Mouse (Mus musculus): ENCODE results near the gene Lef1. TPM values are rescaled to one million over a fixed set of nuclear protein-coding genes. Genes with fewer than 3 reads are reported as not detected.

Gene Lef1
- total RNA-seq, 4 experiments from 2014 or later: 7.4 to 7.6 (median 7.4) TPM

- DNase-seq (ENCODE audit: low spot score in 2 of 2): no peak
These were observed 80.0 kb downstream of the Lef1 start for GRCm38 (mm10) chr3:131190239-131190638.

DNA sequence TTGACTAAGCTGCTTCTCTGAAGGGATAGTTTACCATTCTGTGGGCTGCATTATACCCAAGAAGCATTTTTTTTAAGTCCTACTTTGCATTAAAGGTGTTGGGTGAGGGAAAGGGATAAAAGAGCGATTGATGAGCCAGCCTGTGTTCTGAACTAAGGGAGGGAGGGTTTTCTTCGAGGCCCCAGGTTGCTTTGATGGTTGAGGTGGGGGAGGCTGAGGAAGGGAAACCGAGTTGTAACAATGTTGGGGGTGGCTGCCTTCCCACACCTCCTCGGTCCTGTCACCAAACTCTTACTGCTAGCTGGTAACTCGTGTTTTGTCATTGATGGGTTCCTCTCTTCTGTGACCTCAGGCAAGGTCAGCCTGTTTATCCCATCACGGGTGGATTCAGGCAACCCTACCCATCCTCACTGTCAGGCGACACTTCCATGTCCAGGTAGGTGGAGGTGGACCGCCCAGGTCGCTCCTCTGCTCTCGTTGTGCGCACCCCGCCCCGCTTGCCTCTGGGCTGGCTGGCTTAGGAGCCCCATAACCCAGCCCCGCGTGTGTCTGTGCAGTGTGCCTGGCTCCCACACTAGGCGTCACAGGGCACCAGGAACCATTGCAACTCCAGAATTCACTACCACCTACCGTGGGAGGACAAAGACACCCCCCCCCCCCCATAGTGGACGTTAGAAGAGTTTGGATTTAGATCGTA is 80.5 kb downstream of the Lef1 start:
- no peak for DNase-seq (ENCODE audit: low spot score in 2 of 2)

GRCm38 (mm10) chr3:131191454-131191853 is 81.2 kb downstream of the Lef1 start:
- no peak for DNase-seq (ENCODE audit: low spot score in 2 of 2)

GRCm38 (mm10) chr3:131196050-131196449 is 85.8 kb downstream of the Lef1 start:
- DNase-seq (ENCODE audit: low spot score in 2 of 2): no peak

- no peak for DNase-seq (ENCODE audit: low spot score in 2 of 2)
These were observed 86.3 kb downstream of the Lef1 start for GRCm38 (mm10) chr3:131196507-131197019.

DNA sequence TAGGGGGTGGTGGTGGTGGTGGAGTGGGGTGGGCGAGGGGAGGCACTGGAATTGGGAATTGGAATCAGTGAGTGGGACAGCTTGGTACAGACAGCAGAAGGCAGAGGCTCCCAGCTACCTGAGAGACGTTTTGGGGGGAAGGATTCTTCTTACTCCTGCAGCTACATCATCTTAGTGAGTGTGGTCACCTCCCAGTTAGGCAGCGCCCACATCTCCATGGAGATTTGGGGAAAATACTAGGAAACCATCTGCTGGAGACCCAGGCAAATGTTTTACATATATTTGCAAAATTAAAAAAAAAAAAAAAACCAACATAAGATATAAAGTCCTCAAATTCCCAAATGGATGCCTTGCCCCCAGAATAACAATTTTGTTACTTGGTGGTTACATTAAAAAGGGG is 88.7 kb downstream of the Lef1 start:
- DNase-seq (ENCODE audit: low spot score in 2 of 2): no peak

DNA sequence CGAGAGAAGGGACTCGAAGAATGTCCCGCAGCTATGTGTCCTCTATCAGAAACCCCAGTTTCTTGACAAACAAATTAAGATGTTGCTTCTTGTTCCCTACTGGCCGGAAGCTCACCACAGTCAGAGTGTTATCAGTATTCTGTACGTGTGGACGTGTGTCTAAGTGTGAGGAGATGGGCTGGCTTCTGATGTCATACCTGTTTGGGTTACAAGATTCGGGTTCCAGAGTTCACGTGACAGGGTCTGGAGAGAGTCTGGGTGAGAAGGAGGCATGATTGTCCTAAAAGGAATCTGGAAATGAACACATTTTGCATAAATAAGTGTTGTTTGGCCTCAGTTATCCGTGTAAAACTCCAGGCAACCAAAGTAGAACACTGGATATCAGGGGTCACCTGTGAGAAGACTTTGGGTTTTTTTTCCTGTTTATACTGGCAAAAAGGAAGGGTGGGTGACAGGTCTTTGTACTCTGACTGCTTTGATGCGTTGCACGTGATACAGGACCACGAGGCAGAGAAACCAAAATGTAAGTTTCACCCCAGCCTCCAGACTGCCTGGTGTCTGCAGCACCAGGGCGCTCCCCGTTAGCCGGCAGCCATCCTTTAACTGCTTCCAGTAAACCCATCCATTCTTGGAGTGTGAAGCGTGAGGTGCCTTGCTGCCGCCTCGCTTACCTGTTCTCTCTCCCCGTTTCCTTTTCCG is 89.5 kb downstream of the Lef1 start:
- no peak for DNase-seq (ENCODE audit: low spot score in 2 of 2)

DNA sequence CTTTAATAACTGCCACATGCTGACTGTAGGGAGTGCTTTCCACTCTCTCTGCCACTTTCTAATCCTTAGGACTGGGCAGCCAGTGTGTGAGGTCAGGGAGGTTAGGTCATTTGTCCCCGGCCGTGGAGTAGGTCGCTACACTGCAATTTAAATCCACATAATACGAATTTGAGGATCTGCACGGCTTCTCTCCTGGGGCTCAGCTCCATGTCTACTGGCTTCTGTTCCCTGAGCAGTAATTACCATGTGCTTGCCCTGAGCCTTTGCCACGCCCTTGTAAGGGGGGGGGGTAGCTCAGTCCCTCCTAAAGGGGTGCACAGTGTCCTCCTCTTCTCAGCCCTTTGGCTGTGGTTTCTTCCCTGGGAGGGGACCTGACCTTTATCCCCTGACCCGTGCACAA is 92.0 kb downstream of the Lef1 start:
- DNase-seq (ENCODE audit: low spot score in 2 of 2): no peak

GRCm38 (mm10) chr3:131207846-131208245 is 97.6 kb downstream of the Lef1 start:
- DNase-seq (ENCODE audit: low spot score in 2 of 2): no peak

DNA sequence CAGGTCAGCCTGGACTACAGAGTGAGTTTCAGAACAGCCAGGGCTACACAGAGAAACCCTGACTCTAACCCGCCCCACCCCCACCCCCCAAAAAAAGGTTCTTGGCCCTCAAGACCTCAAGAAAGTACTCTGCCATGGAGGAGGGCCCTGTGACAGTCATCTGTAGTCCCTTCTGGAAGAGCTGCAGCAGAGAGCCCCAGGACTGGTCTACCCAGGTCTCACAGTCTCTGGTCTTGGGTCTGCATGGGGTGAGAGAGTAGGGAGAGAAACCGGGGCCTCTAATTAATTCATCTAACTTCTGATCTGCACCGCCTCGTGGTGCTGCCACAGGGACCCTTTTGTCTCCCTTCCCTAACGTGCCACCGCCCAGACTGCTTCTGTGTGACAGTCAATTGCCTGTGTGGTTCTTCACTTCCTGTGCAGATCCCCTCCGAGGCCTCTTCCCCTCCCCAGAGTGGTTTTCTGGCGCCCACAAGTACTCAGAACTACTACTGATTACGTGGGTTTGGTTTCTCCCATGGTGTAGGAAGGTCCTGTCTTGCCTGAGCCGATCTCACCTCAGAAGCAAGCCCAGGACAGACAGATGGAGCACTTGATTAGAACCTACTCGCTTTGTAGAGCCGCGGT is 98.1 kb downstream of the Lef1 start:
- no peak for DNase-seq (ENCODE audit: low spot score in 2 of 2)

- no peak for DNase-seq (ENCODE audit: low spot score in 2 of 2)
These were observed 101.9 kb downstream of the Lef1 start for GRCm38 (mm10) chr3:131212200-131212599.

- DNase-seq (ENCODE audit: low spot score in 2 of 2): no peak
These were observed 103.9 kb downstream of the Lef1 start for GRCm38 (mm10) chr3:131214060-131214658.

- DNase-seq (ENCODE audit: low spot score in 2 of 2): no peak
These were observed 104.6 kb downstream of the Lef1 start for GRCm38 (mm10) chr3:131214841-131215240.

DNA sequence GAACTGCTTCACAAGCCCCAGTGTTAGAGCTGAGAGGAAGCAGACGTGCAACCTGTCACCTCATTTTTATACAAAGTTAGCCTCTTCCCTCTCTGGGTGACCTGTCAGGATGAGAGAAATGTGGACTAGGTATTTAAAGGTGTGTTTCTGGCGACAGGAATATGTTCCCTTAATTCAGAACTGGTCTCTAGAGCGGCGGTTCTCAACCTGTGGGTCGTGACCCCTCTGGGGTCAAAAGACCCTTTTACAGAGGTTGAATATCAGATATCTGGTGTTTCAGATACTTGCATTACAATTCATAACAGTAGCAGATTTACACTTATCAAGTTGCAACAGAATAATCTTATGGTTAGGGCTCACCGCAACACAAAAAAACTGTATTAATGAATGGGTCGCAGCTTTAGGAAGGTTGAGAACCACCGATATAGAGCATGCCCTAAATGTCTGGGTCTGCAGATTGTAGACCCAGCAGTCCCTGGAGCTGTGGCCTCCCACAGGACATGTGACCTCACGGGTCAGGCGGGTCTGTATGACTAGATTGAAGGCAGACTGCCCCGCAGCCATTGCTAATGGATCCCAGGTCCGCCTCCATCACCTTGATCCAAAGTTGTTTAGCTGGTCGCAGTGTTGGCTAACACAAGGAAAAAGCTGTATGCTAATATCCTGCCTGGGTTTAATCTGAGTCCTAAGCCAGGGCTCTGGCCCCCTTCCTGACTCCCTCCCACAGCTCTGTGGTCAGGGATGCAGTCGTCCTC is 108.5 kb downstream of the Lef1 start:
- DNase-seq (ENCODE audit: low spot score in 2 of 2): no peak

- DNase-seq (ENCODE audit: low spot score in 2 of 2): no peak
These were observed 117.8 kb downstream of the Lef1 start for GRCm38 (mm10) chr3:131228083-131228482.

GRCm38 (mm10) chr3:131237061-131237460 is 126.8 kb downstream of the Lef1 start:
- DNase-seq (ENCODE audit: low spot score in 2 of 2): no peak

DNA sequence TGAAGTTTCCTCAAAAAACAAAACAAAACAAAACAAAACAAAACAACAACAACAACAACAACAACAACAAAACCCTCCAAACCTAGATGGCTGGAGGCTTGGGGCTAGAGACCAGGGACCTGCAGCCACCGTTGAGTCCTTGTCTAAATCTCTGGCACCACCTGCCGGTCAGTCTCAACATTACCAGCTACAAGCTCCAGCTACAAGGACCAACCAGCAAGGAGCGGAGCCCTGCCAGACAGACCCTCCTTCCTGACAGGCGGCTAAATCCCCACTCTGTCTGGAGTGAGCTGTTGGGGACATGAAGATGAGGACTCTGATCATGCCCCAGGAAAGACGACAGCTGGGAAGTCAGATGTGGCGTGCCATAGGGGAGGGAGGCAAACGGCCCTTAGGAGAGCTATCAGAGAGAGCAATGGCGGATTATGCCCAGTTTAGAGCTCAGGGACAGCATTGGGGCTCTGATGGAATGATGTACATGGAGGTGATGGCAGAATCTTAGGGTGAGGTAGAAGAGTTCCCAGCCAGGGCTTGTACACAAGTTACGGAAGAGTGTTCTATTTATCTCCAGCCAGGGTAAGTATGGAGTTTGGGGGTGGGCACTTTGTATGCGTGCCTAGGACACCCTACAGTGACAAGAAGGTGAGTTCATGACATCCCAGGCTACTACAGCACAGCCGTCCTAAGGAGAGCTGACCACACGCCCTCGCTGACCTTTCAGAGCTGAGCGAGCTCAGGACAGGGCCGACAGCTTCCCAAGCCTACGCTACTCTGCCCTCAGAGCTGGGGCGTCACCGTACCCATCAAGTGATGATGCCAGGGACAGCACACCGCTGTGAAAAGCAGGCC is 127.7 kb downstream of the Lef1 start:
- DNase-seq (ENCODE audit: low spot score in 2 of 2): peak; percentile 33 to 65

GRCm38 (mm10) chr3:131245766-131246578 is 135.7 kb downstream of the Lef1 start:
- peak; percentile 24 to 26 for DNase-seq (ENCODE audit: low spot score in 2 of 2)

- DNase-seq (ENCODE audit: low spot score in 2 of 2): no peak
These were observed 136.3 kb downstream of the Lef1 start for GRCm38 (mm10) chr3:131246579-131247046.
